Comparison of ENCODE assay signal across 11 mouse cellular contexts in the genomic region with DNA sequence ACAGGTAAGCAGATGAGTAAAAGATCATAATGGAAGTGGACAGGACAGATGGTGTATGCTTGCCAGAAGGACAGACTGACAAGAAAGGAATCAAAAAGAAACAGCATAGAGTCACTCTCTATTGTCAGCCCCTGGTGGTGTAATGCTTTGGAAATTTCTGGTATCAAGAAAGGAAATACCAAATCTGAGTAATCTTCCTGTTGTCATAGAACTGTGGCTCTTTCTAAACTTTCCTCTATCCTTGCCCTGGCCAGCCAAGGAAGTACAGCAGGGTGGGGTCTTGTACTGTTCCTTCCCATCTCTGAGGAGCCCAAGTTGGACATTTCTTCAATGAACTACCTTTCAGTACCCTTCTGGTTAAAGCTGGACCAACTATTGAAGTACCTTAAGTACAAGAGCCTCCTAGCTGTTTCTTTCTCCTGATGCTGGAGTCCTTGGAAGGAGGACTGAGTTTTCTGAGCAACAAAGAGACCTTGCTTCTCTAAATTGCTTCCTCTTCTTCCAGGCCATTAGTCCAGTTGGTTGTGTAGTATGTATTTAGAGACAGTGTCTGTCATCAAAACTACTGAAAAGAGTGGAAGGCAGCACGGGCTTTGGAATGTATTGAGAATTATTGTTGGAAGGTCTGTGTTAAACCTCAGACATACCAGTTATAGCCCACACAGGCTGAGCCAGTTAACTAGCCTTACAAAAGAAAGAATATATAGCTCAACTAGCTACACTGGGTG. TPM values are rescaled to one million over a fixed set of nuclear protein-coding genes. Genes with fewer than 3 reads are reported as not detected.
DNase-seq lines count a peak whose midpoint lies in the region; ATAC-seq lines count a peak whose summit lies in the region.
"Had no signal": no experiment of that assay in that cellular context is flagged by ENCODE, and none has a peak within 500 bp of the region (broad histone marks: within the 10 kb centered on the region; RNA-seq: fewer than 3 reads in every experiment).

No protein-coding gene starts in this region.

- DNase-seq in heart, adult 8-10 months (ENCODE audit: low spot score), result peak; percentile 83
- no peak for DNase-seq in heart, postnatal 4 days
- peak; percentile 79 for DNase-seq in 416B (ENCODE audit: low read depth)
- DNase-seq in kidney, postnatal 25 days, result peak; percentile 48 to 71
- DNase-seq in thymus, postnatal 14 days, result no peak
- DNase-seq in adrenal gland, postnatal 25 days, result no peak
- no peak for DNase-seq in thymus, postnatal 10 days (ENCODE audit: low spot score in 2 of 2)
- DNase-seq: gastrocnemius, postnatal 14 days; liver, embryonic 13.5 days; thymus, adult 2 months had no signal

- peak; percentile 61 for ATAC-seq in granulocyte monocyte progenitor cell, adult 5-6 weeks (replicated peaks; ENCODE audit: poor library complexity, severe bottlenecking)

RNA-seq across cellular contexts. Expression of a gene that starts 15.9 kb away (rescaled TPM):
- 10 to 100 TPM; 43.5 to 60.4 (median 50.3) TPM for total RNA-seq in heart, adult 8-10 months (2022)
- 10 to 100 TPM; 52.1 to 63.0 TPM for total RNA-seq in heart, postnatal 4 days (2021)
- total RNA-seq in granulocyte monocyte progenitor cell, adult 5-6 weeks (2014; fragmentation: Nextera tagmentation), result 81.6 and 114 TPM in 2 replicates
- 95.6 and 100 TPM in 2 replicates for total RNA-seq in granulocyte monocyte progenitor cell, adult 5-6 weeks (2017)
- 104 and 122 TPM in 2 replicates for total RNA-seq in adrenal gland, postnatal 25 days (2021)

RNA-seq across cellular contexts. Expression of a gene that starts 31.4 kb away (rescaled TPM):
- not detected for total RNA-seq in heart, adult 8-10 months (2022)
- not detected for total RNA-seq in heart, postnatal 4 days (2021)
- total RNA-seq in granulocyte monocyte progenitor cell, adult 5-6 weeks (2014; fragmentation: Nextera tagmentation), result not detected in 2 replicates
- total RNA-seq in granulocyte monocyte progenitor cell, adult 5-6 weeks (2017), result not detected in 2 replicates
- total RNA-seq in adrenal gland, postnatal 25 days (2021), result 0.91 and 1.00 TPM in 2 replicates
- total RNA-seq: gastrocnemius, postnatal 14 days had no signal

Comparison
In these comparisons a context has a peak if more than half of its experiments do, and no peak if none do; other contexts are left out.
1. DNase-seq: peak in heart, adult 8-10 months (single experiment), 416B (single experiment) and kidney, postnatal 25 days (2 of 2); none in heart, postnatal 4 days (single experiment), thymus, postnatal 14 days (single experiment), adrenal gland, postnatal 25 days (single experiment) and thymus, postnatal 10 days (0 of 2).